Comparison of ENCODE assay signal across 14 mouse cellular contexts in the genomic region with DNA sequence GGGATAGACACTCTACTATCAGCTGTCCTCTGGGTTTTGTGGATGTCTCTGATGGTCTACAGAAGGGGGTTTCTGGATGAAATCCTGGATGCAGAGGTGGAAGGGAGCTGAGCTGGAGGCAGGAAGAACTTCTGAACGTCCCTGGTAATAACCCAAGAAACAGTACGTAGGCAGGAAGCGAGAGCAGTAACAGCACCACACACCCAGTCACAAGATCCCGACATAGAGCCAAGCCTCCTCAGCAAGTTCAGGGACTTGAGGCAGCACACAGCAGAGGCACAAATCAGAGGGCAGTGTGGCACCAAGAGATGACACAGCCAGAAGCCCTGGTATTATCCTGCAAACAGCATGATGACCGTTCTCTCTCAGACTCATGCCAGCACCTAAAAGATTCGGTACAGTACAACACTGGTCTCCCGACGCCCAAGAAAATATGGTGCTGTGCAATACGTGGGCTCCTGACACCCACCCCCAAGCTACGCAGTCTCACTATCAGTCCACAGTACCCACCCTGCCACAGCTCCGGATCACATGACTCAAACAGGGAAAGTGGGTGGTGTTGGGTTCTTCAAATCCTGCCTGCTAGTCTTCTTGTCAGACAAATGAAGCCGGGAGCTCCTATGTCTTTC. TPM values are rescaled to one million over a fixed set of nuclear protein-coding genes. Genes with fewer than 3 reads are reported as not detected.
DNase-seq lines count a peak whose midpoint lies in the region; TF ChIP-seq lines count a peak whose summit lies in the region.
"Had no signal": no experiment of that assay in that cellular context is flagged by ENCODE, and none has a peak within 500 bp of the region (broad histone marks: within the 10 kb centered on the region; RNA-seq: fewer than 3 reads in every experiment).

No protein-coding gene starts in this region.

- H3K27ac ChIP-seq in testis, adult 2 months (ENCODE audit: control insufficient read depth, insufficient read depth, low read depth, low read length), result peak overlapping the region; percentile 41
- H3K27ac ChIP-seq: embryonic facial prominence, embryonic 10.5 days; neural tube, embryonic 13.5 days had no signal

- H3K36me3 ChIP-seq in testis, adult 2 months (ENCODE audit: control insufficient read depth, insufficient read depth, low read length), result no peaks in the 10 kb centered on the region
- H3K36me3 ChIP-seq: embryonic facial prominence, embryonic 10.5 days had no signal

- TF ChIP-seq POLR2A in testis, adult 2 months (IDR thresholded peaks at IDR 0.05; ENCODE audit: control insufficient read depth, low read depth, low read length), result 0 out of 2 replicates have a peak, but pooled peaks have one; percentile 11

- H3K4me3 ChIP-seq in testis, adult 2 months (ENCODE audit: control insufficient read depth, low read depth, low read length), result peak overlapping the region; percentile 77
- H3K4me3 ChIP-seq: embryonic facial prominence, embryonic 10.5 days; neural tube, embryonic 13.5 days had no signal

- DNase-seq in heart, adult 18-20 months, result peak; percentile 31 to 74
- no peak for DNase-seq in heart, postnatal 25 days (ENCODE audit: low spot score)
- peak; percentile 55 to 65 for DNase-seq in left cerebral cortex, adult 18-20 months (ENCODE audit: low spot score in 2 of 2)
- no peak for DNase-seq in left cerebral cortex, adult 11 months (ENCODE audit: low spot score)
- no peak for DNase-seq in testis, postnatal 10 days (ENCODE audit: low spot score)
- no peak for DNase-seq in adrenal gland, postnatal 10 days
- DNase-seq: adrenal gland, postnatal 14 days; cerebellum, postnatal 10 days; kidney, postnatal 4 days; retina, postnatal 1 day had no signal

- TF ChIP-seq CTCF in testis, adult 2 months (IDR thresholded peaks at IDR 0.05; ENCODE audit: control insufficient read depth, insufficient read depth, insufficient replicate concordance, low read depth, low read length), result no peak

- intact Hi-C loops in heart, postnatal 25 days (cut with DNase I), result no loop called here

- no peaks in the 10 kb centered on the region for H3K27me3 ChIP-seq in testis, adult 2 months (ENCODE audit: control insufficient read depth, insufficient read depth, low read length)
- H3K27me3 ChIP-seq: neural tube, embryonic 13.5 days had no signal

- peaks cover 15% of the 10 kb centered on the region for H3K4me1 ChIP-seq in testis, adult 2 months (ENCODE audit: control insufficient read depth, insufficient read depth, low read length)

RNA-seq across cellular contexts. Expression of a gene that starts 40.0 kb away (rescaled TPM):
- 1 to 10 TPM; 2.7 to 3.5 TPM for total RNA-seq in heart, adult 18-20 months (2021)
- total RNA-seq in heart, postnatal 25 days (2021), result 1 to 10 TPM; 2.6 TPM
- 10 to 100 TPM; 30.1 to 33.9 TPM for total RNA-seq in left cerebral cortex, adult 18-20 months (2021)
- 5.6 TPM in 2 replicates for polyA plus RNA-seq in testis, adult 2 months (2012; rRNA removed)
- total RNA-seq in adrenal gland, postnatal 10 days (2021), result 1 to 10 TPM; 2.8 to 2.9 TPM
- total RNA-seq: MEL had no signal

RNA-seq across cellular contexts. Expression of a gene that starts 55.0 kb away (rescaled TPM):
- total RNA-seq in heart, adult 18-20 months (2021), result 10 to 100 TPM; 69.3 to 72.8 TPM
- total RNA-seq in heart, postnatal 25 days (2021), result 10 to 100 TPM; 64.3 to 70.2 TPM
- 100 to 1,000 TPM; 125 to 127 TPM for total RNA-seq in left cerebral cortex, adult 18-20 months (2021)
- 36.8 and 45.7 TPM in 2 replicates for polyA plus RNA-seq in testis, adult 2 months (2012; rRNA removed)
- total RNA-seq in adrenal gland, postnatal 10 days (2021), result 100 to 1,000 TPM; 139 to 143 TPM

Comparison
In these comparisons a context has a peak if more than half of its experiments do, and no peak if none do; other contexts are left out.
1. DNase-seq: peak in heart, adult 18-20 months (2 of 2) and left cerebral cortex, adult 18-20 months (2 of 2); none in heart, postnatal 25 days (single experiment), left cerebral cortex, adult 11 months (single experiment), testis, postnatal 10 days (single experiment) and adrenal gland, postnatal 10 days (single experiment).
2. RNA of a gene that starts 40.0 kb away (total RNA-seq): 30.1 to 33.9 TPM in left cerebral cortex, adult 18-20 months; 2.7 to 3.5 TPM in heart, adult 18-20 months, 2.8 to 2.9 TPM in adrenal gland, postnatal 10 days and 2.6 TPM in heart, postnatal 25 days; every median in the first group is over 4 times any median in the second.